Mouse (Mus musculus) hindbrain, embryonic 11.5 days (tissue): Measurements from ENCODE around the gene Myh9. TPM values are rescaled to one million over a fixed set of nuclear protein-coding genes. Genes with fewer than 3 reads are reported as not detected.

Experiments used
- ATAC-seq: fragments of 200-750 bp; cut with Nextera tagmentation; 2 replicates; pipeline ENCODE4 v1.8.0; 2017; ENCODE audit warnings: mild to moderate bottlenecking, moderate TSS enrichment, moderate library complexity; ENCODE audit not compliant: low FRiP score
- DNase-seq: peaks from one replicate; pipeline ENCODE4 v3.0.0-alpha.2; 2015; ENCODE audit warnings: low spot score
- H3K27ac ChIP-seq: fragments of 300-500 bp; sonication (generic); 2 replicates; pipeline ENCODE4 v1.5.1; 2014; ENCODE audit warnings: mild to moderate bottlenecking, low read depth, low read length
- H3K27me3 ChIP-seq: fragments of 300-500 bp; sonication (generic); 2 replicates; pipeline ENCODE4 v1.6.1; 2014; ENCODE audit warnings: mild to moderate bottlenecking, low read length, moderate library complexity, mixed read lengths; ENCODE audit not compliant: control insufficient read depth, insufficient read depth
- H3K36me3 ChIP-seq: fragments of 300-500 bp; sonication (generic); 2 replicates; pipeline ENCODE4 v1.6.1; 2014; ENCODE audit warnings: mild to moderate bottlenecking, low read length, moderate library complexity, mixed read lengths; ENCODE audit not compliant: control insufficient read depth, insufficient read depth
- H3K4me1 ChIP-seq: fragments of 300-500 bp; sonication (generic); replicated peaks from 2 replicates; pipeline ENCODE4 v1.6.1; 2014; ENCODE audit warnings: low read length, mixed read lengths; ENCODE audit not compliant: control insufficient read depth, insufficient read depth
- H3K4me2 ChIP-seq: fragments of 300-500 bp; sonication (generic); replicated peaks from 2 replicates; pipeline ENCODE4 v1.6.1; 2014; ENCODE audit warnings: mild to moderate bottlenecking, low read depth, low read length
- H3K4me3 ChIP-seq: fragments of 300-500 bp; sonication (generic); 2 replicates; pipeline ENCODE4 v1.5.1; 2014; ENCODE audit warnings: low read depth, low read length
- H3K9ac ChIP-seq: fragments of 300-500 bp; sonication (generic); 2 replicates; pipeline ENCODE4 v1.6.1; 2014; ENCODE audit warnings: low read depth, low read length
- H3K9me3 ChIP-seq: fragments of 300-500 bp; sonication (generic); 2 replicates; pipeline ENCODE4 v1.6.1; 2016; ENCODE audit warnings: low read length; ENCODE audit not compliant: control insufficient read depth
- WGBS: fragments of 180-500 bp; shearing (Covaris S2); extraction: QIAGEN DNeasy Blood & Tissue Kit; methylation state at CpG from one replicate; pipeline ENCODE4 v1.1.7; 2014; 5-methylcytosine and 5-hydroxymethylcytosine counted together
- polyA plus RNA-seq: library from polyadenylated mRNA; unstranded; fragments of >200 nt; fragmentation: Nextera tagmentation; extraction: Ambion mirVana; gene quantifications from 2 replicates; pipeline ENCODE4 v1.2.1, GENCODE M21; 2014

The Myh9 gene
- polyA plus RNA-seq, 1 experiment from 2014 or later, result 29.8 TPM

DNA sequence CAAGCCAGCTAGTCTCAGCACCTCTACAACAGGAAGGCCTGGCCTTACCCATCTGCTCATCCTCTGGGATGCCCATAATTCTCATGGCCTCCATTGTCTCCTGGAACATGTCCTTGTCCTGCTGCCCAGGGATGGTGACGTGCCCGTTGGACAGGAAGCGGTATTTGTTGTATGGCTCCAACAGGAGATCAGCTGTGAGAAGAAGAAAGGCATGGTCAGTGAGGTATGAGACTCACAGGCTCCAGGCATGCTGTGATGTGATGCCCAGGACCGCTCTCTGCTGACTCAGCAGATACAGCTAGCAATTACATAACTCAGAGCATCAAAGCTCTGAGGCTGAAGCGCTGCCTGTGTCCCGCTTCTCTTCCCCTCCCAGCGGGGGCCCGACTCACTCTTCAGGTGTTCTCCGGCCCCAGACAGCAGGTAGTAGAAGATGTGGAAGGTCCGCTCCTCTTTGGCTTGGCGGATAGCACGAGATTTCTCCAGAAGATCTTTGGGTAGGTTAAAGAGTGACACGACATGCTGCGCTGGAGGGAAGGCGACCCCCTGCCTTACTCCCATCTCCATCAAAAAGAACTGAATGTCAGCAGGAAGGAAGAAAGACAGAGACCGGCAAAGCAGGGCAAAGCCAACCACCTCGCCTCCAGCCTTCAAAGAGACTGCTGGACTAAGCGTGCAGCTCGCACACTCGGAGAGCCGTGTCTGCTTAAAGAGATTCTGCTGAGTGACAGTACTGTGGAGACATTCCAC is 51.1 kb downstream of the Myh9 start:
- H3K27ac ChIP-seq, result no peak overlapping the region; the same call in 1 of the 2 replicates
- no peaks in the 10 kb centered on the region for H3K27me3 ChIP-seq
- no peak for ATAC-seq
- H3K4me2 ChIP-seq, result no peak overlapping the region
- no peak for DNase-seq
- H3K4me1 ChIP-seq, result no peaks in the 10 kb centered on the region
- WGBS, result 86% methylated on average over 21 of the region's 21 CpGs
- H3K9ac ChIP-seq, result no peak overlapping the region
- no peaks in the 10 kb centered on the region for H3K9me3 ChIP-seq
- 0 out of 2 replicates have a peak, but pooled peaks cover 4% of the 10 kb centered on the region for H3K36me3 ChIP-seq
- H3K4me3 ChIP-seq, result no peak overlapping the region

DNA sequence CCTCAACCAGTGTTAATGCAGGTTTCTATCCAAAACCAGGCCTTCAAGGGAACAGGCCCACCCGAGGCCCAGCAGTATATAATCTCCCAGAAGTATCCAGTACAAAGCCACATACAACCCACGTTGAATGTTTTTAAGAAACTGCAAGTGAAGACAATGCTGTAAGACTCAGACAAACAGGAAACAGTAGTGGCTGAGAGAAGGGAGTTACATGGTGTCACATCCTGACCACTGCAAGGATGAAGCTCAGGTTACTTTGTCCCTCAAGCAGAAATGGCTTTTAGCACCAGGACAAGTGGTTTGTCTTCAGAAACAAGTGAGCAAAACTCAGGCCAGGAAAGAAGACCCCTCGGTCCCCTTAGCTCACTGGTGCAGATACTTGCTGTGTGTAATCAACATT is 52.8 kb downstream of the Myh9 start:
- no peak for ATAC-seq

DNA sequence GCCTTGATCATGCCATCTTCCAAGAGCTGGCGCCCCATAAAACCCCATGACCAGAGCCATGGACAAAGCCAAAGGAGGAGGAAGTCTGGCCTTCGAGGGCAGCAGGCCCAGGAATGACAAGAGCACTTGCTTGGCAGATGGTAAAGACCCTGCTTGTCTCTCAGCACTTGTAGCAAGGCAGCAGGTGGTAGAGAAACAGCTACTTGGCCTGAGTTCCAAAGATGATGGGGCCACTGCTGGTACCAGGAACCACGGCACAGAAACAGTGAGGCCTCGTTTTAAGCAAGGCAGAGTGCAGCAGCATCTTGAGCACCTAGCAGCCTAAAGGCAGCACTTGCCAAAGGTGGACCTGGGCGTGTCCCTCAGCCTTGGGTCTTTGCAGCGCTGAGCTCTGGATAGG is 53.6 kb downstream of the Myh9 start:
- Histone ChIP-seq H3K9ac (no peak overlapping the region), H3K36me3 (0 out of 2 replicates have a peak, but pooled peaks cover 4% of the 10 kb centered on the region)
- WGBS, result 90% methylated on average over 6 of the region's 6 CpGs

More for the DNA sequence above, 52.8 kb downstream of the Myh9 start:
- no peak overlapping the region for H3K4me3 ChIP-seq
- no peak overlapping the region for H3K27ac ChIP-seq
- 0 out of 2 replicates have a peak, but pooled peaks cover 4% of the 10 kb centered on the region for H3K36me3 ChIP-seq
- DNase-seq, result no peak
- H3K9ac ChIP-seq, result no peak overlapping the region
- 91% methylated on average over 3 of the region's 3 CpGs for WGBS
- no peaks in the 10 kb centered on the region for H3K27me3 ChIP-seq
- no peaks in the 10 kb centered on the region for H3K4me1 ChIP-seq
- no peaks in the 10 kb centered on the region for H3K9me3 ChIP-seq
- H3K4me2 ChIP-seq, result no peak overlapping the region

DNA sequence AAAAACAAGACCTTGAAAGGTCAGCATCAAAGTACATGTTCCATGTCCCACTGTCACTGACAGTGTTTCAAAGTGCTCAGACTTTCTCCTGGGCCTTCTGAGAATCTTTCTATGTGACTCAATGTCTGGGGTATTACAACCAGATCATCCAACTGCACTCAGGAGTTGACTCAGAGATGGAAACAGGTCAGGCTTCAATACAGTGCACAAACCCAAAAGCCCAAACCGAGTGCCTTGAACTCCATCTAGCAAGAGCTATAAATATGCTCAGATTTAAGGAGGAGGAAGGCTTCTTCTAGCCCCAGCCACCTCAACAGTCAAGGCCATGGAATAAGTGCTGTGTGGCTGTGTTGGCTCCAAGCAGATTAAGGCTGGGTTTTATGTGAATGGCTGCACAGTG is 56.2 kb downstream of the Myh9 start:
- no peak for DNase-seq
- H3K4me2 ChIP-seq, result no peak overlapping the region
- H3K27me3 ChIP-seq, result no peaks in the 10 kb centered on the region
- H3K9ac ChIP-seq, result no peak overlapping the region
- no peak overlapping the region for H3K4me3 ChIP-seq
- no peak overlapping the region for H3K27ac ChIP-seq
- H3K36me3 ChIP-seq, result 0 out of 2 replicates have a peak, but pooled peaks cover 4% of the 10 kb centered on the region
- no peak for ATAC-seq
- no peaks in the 10 kb centered on the region for H3K4me1 ChIP-seq
- no peaks in the 10 kb centered on the region for H3K9me3 ChIP-seq
- 92% methylated on average over 1 of the region's 1 CpGs for WGBS

More for the DNA sequence above, 53.6 kb downstream of the Myh9 start:
- ATAC-seq, result no peak
- Histone ChIP-seq H3K27ac (no peak overlapping the region), H3K4me1 (no peaks in the 10 kb centered on the region), H3K4me2 (no peak overlapping the region), H3K9me3 (no peaks in the 10 kb centered on the region), H3K27me3 (no peaks in the 10 kb centered on the region), H3K4me3 (no peak overlapping the region)
- DNase-seq, result no peak

DNA sequence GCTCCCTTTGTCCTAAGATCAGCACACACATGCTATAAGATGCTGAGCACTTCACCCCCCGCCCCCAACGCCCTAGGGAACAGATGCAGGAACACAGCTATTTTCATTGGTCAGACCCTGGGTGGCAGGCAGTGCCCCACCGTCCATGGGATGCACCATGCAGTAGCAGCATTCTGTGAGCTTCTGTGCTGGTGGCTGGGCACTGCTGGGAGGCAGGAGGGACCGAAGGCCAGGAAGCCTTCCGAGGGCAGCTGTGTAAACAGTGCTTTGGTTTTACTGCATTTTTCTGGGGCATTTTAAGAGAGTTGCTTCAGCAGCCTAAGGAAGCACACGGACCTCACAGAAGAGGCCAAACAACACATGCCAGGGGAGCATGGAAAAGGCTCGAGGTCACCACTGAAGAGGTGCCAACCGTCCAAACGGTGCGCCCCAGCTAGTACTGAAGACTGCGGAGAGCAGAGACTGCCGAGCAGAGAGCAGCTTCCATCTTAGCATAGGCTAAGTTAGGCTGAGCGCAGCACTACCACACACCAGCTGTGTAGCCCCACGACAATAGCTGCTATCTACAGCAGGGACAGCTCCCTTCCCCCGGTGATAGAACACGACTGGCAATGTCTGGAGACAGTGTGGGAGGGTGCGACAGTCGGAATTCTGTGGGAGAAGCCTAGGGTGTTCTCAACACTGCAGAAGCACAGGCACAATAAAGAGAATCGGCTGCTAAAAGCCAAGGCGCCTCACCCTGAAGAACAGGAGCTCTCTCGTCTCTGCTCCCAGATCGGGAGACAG is 57.7 kb downstream of the Myh9 start:
- no peak overlapping the region for H3K9ac ChIP-seq
- H3K27me3 ChIP-seq, result no peaks in the 10 kb centered on the region
- DNase-seq (no peak), ATAC-seq (no peak)
- no peak overlapping the region for H3K4me2 ChIP-seq
- H3K27ac ChIP-seq, result peak overlapping the region; percentile 20; the same call in 1 of the 2 replicates
- no peak overlapping the region for H3K4me3 ChIP-seq
- no peaks in the 10 kb centered on the region for H3K9me3 ChIP-seq
- 70% methylated on average over 22 of the region's 22 CpGs for WGBS
- H3K36me3 ChIP-seq, result 0 out of 2 replicates have a peak, but pooled peaks cover 4% of the 10 kb centered on the region
- no peaks in the 10 kb centered on the region for H3K4me1 ChIP-seq

DNA sequence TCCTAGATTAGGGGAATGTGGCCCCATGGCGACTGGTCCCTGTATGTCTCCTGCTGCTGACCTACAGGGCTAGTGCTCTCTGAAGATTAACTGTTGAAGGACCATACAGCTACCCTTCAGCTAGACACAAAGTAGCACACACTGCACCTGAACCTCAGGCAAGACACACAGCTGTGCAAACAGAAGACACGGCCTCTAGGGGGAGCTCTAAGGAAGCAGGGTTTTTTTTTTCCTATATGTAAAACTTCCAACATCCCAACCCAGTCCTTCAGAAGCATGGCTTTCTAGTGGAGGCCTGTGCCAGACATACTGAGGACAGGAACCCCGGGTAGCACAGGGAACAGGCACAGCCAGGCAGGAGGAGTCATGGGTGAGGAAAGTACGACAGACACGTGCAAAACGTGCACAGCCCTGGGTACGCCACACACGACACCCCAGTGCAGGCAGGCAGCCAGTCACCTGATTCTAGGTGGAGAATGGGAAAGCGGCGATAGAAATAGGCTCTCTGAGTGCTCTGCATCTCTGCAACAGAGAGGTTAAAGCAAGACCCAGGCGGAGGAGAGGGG is 59.4 kb downstream of the Myh9 start:
- Histone ChIP-seq H3K27me3 (no peaks in the 10 kb centered on the region), H3K9ac (no peak overlapping the region), H3K9me3 (no peaks in the 10 kb centered on the region), H3K4me3 (no peak overlapping the region), H3K4me2 (no peak overlapping the region), H3K27ac (no peak overlapping the region), H3K4me1 (no peaks in the 10 kb centered on the region), H3K36me3 (0 out of 2 replicates have a peak, but pooled peaks cover 6% of the 10 kb centered on the region)
- WGBS, result 86% methylated on average over 11 of the region's 11 CpGs
- ATAC-seq, result no peak
- peak; percentile 40 for DNase-seq

DNA sequence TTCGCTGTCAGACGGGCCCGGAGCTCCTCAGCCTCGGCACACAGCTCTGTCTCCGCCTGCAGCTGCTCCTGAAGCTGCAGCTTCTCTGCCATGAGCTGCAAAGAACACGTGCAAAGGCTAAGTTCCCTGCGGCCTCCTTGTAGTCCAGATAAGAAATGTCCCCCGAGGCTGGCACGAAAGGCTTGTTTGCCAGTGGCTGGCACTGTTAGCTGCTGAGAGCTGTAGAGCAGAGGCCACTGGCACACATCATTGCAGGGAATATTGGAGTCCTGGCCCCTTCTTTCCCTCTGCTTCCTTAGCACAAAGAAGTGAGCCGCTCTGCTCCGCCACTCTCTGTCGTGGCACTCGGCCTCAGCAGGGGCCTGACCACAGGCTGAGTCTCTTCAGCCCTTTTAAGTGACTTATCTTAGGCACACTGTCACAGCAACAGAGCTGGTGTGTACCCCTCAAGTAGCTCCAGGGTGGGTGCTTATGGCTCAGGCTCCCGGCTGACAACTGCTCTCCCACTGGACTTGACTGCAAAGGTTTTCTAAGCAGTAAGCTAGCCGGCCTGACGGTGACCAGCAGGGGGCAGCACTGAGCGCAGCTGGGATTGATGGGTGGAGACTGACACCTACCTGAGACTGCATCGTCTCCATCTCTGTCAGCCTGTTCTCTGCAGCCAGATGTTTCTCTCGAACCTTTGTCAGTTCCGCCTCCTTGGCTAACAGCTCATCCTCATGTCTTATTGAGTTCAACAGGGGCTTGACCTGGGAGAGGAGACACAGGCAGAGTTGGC is 66.6 kb downstream of the Myh9 start:
- H3K9me3 ChIP-seq, result no peaks in the 10 kb centered on the region
- peak; percentile 87 for DNase-seq
- H3K4me2 ChIP-seq, result no peak overlapping the region
- no peaks in the 10 kb centered on the region for H3K4me1 ChIP-seq
- no peak overlapping the region for H3K4me3 ChIP-seq
- no peak overlapping the region for H3K27ac ChIP-seq
- H3K9ac ChIP-seq, result no peak overlapping the region
- peaks cover 11% of the 10 kb centered on the region; the same call in 1 of the 2 replicates for H3K36me3 ChIP-seq
- no peak for ATAC-seq
- no peaks in the 10 kb centered on the region for H3K27me3 ChIP-seq
- WGBS, result 71% methylated on average over 20 of the region's 20 CpGs

DNA sequence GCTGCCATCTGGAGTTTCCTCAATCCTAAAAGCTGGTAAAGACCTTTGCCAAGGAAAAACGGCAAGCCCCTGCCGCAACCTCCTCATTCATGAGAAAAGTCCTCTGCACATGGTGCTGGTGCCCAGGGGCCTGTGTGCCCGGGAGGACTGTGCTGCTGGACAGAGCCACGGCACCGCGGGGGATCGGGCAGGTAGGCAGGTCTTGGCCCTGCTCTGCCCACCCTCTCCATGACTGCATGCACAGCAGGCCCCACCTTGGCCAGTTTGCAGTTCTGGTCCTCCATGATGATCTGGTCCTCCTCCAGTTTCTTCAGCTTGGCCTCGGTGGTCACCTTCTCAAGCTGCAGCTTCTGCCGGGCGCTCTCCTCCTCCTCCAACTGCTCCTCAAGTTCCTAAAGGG is 67.7 kb downstream of the Myh9 start:
- no peak overlapping the region for H3K9ac ChIP-seq
- WGBS, result 98% methylated on average over 10 of the region's 10 CpGs
- no peaks in the 10 kb centered on the region for H3K27me3 ChIP-seq
- peaks cover 13% of the 10 kb centered on the region; the same call in 1 of the 2 replicates for H3K36me3 ChIP-seq
- H3K9me3 ChIP-seq, result no peaks in the 10 kb centered on the region
- DNase-seq, result no peak
- no peak overlapping the region for H3K27ac ChIP-seq
- no peak for ATAC-seq
- H3K4me1 ChIP-seq, result no peaks in the 10 kb centered on the region
- H3K4me2 ChIP-seq, result no peak overlapping the region
- no peak overlapping the region for H3K4me3 ChIP-seq
